Mouse (Mus musculus) kidney, postnatal 0 days (tissue): Measurements from ENCODE around the gene Cplx2. TPM values are rescaled to one million over a fixed set of nuclear protein-coding genes. Genes with fewer than 3 reads are reported as not detected.
A peak's percentile ranks its signal among the peaks of the same experiment; 100 is the strongest.

Experiments used
- ATAC-seq: fragments of 200-750 bp; cut with Nextera tagmentation; replicated peaks from 2 replicates; pipeline ENCODE4 v1.8.0; 2017; ENCODE audit warnings: low read depth, moderate number of reproducible peaks, moderate TSS enrichment, moderate library complexity; ENCODE audit not compliant: low FRiP score
- DNase-seq: peaks from one replicate; pipeline ENCODE4 v3.0.0-alpha.2; 2016; ENCODE audit warnings: low spot score
- H3K27ac ChIP-seq: fragments of 300-500 bp; sonication (generic); 2 replicates; pipeline ENCODE4 v1.5.1; 2014; ENCODE audit warnings: mild to moderate bottlenecking
- H3K27me3 ChIP-seq: fragments of 300-500 bp; sonication (generic); 2 replicates; pipeline ENCODE4 v1.6.1; 2014; ENCODE audit warnings: low read length, mixed read lengths; ENCODE audit not compliant: insufficient read depth
- H3K36me3 ChIP-seq: fragments of 300-500 bp; sonication (generic); 2 replicates; pipeline ENCODE4 v1.6.1; 2014; ENCODE audit warnings: low read length, mixed read lengths; ENCODE audit not compliant: insufficient read depth
- H3K4me1 ChIP-seq: fragments of 300-500 bp; sonication (generic); replicated peaks from 2 replicates; pipeline ENCODE4 v1.6.1; 2014; ENCODE audit warnings: antibody characterized with exemption, low read length, mixed read lengths; ENCODE audit not compliant: insufficient read depth
- H3K4me2 ChIP-seq: fragments of 300-500 bp; sonication (generic); 2 replicates; pipeline ENCODE4 v1.6.1; 2014; ENCODE audit warnings: mild to moderate bottlenecking, low read length, moderate library complexity, mixed read lengths
- H3K4me3 ChIP-seq: fragments of 300-500 bp; sonication (generic); replicated peaks from 2 replicates; pipeline ENCODE4 v1.5.1; 2014; ENCODE audit warnings: low read depth, low read length
- H3K9ac ChIP-seq: fragments of 300-500 bp; sonication (generic); 2 replicates; pipeline ENCODE4 v1.6.1; 2014; ENCODE audit warnings: low read depth, low read length
- H3K9me3 ChIP-seq: fragments of 300-500 bp; sonication (generic); replicated peaks from 2 replicates; pipeline ENCODE4 v1.6.1; 2016; ENCODE audit warnings: low read length, inconsistent platforms, mixed read lengths
- CTCF ChIP-seq: IDR thresholded peaks from 2 replicates; pipeline ENCODE4 v1.5.1; 2016; ENCODE audit warnings: antibody characterized with exemption, low read depth, mild to moderate bottlenecking, moderate library complexity
- WGBS: fragments of 180-500 bp; shearing (Covaris S2); extraction: QIAGEN DNeasy Blood & Tissue Kit; methylation state at CpG from one replicate; pipeline ENCODE4 v1.1.7; 2014; 5-methylcytosine and 5-hydroxymethylcytosine counted together
- polyA plus RNA-seq: library from polyadenylated mRNA; unstranded; fragments of >200 nt; fragmentation: Nextera tagmentation; extraction: Ambion mirVana; gene quantifications from 2 replicates; pipeline ENCODE4 v1.2.1, GENCODE M21; 2015

Cplx2 gene
- polyA plus RNA-seq, 1 experiment from 2014 or later, result 4.0 TPM

DNA sequence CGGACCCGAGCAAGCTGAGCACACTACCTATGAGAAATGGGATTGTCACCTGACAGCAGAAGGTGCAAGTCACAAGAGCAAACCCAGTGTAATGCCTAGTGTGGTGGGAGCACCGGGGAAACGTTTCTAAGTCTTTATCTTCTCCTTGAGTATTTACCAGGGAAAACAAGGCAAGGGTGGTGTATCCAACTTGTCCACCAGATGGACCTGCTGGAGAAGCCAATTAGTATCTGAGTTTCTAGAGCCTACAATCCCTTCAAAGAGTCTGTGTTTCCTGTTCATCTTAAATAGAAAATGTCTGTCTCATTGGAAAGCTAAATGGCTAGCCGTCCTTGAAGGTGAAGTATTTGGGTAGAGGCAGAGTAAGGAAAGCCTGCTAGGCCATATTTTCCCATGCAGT is 32.3 kb upstream of the Cplx2 start:
- Histone ChIP-seq H3K4me3 (no peak overlapping the region), H3K27me3 (no peaks in the 10 kb centered on the region), H3K36me3 (no peaks in the 10 kb centered on the region), H3K9ac (no peak overlapping the region), H3K4me2 (no peak overlapping the region), H3K4me1 (no peaks in the 10 kb centered on the region), H3K27ac (no peak overlapping the region), H3K9me3 (no peaks in the 10 kb centered on the region)
- TF ChIP-seq CTCF, result peak; percentile 50
- ATAC-seq (no peak), DNase-seq (no peak)
- 89% methylated on average over 5 of the region's 5 CpGs for WGBS

DNA sequence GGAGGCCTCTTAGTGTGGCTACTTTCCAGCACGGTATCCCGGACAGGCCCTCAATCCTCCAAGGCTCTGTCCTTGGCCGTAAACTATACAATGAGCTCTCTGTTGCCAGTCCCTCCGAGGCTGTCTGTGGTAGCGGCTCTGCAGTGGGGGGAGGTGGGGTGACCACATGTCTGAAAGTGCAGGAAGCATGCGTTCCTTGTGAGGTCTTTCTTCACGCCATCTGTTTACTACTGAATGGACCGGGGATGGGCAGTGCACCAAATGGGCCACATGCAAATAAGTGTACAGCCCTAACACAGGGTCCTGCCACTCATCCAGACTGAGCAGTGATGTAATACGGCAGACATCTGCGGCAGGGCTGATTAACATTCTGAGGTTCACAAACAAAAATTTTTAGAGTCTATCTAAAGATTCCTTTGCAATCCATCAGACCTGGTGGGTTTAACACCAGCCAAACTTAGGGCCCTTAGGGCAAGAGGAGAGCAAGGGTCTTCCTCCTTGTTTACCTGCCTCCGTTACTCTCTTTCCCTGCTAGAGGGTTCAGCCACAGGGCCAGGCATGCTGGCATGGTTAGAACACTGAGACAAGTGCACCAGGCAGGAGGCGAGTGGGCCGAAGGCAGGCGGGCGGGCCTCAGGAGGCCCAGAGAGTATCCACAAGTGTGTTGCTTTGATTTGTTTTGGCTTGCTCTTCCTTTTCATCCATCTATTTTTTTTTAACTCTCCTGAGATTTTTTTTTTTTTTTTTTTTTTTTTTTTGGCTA is 25.1 kb upstream of the Cplx2 start:
- DNase-seq, result no peak
- Histone ChIP-seq H3K9me3 (no peaks in the 10 kb centered on the region), H3K9ac (no peak overlapping the region), H3K4me2 (no peak overlapping the region), H3K27me3 (no peaks in the 10 kb centered on the region), H3K27ac (no peak overlapping the region), H3K4me1 (no peaks in the 10 kb centered on the region), H3K36me3 (no peaks in the 10 kb centered on the region), H3K4me3 (no peak overlapping the region)
- ATAC-seq, result no peak
- WGBS, result 72% methylated on average over 15 of the region's 15 CpGs
- no peak for TF ChIP-seq CTCF

DNA sequence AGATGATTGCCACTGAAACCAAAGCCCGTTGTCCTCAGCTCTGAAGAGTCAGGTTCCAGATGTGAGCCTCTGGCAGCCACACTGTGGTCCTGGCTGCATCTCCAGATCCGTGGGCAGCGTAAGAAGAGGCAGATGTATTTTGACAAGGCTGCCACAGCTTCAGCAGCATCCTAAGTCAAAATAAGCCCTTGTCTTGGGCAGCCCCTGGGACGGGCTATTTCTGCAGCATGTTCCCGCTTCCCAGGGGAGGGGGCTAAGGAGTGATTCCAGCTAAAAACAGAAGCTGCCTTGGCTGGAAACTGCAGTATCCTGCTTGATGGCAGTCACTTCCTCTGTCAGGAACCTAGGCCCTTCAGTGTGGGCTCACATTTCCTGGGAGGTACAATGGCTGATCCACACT is 23.1 kb upstream of the Cplx2 start:
- H3K27me3 ChIP-seq, result no peaks in the 10 kb centered on the region
- no peak overlapping the region for H3K27ac ChIP-seq
- H3K4me2 ChIP-seq, result no peak overlapping the region
- no peak for TF ChIP-seq CTCF
- H3K4me3 ChIP-seq, result no peak overlapping the region
- no peaks in the 10 kb centered on the region for H3K36me3 ChIP-seq
- no peaks in the 10 kb centered on the region for H3K9me3 ChIP-seq
- no peak for ATAC-seq
- no peaks in the 10 kb centered on the region for H3K4me1 ChIP-seq
- no peak for DNase-seq
- WGBS, result 67% methylated on average over 5 of the region's 5 CpGs
- H3K9ac ChIP-seq, result no peak overlapping the region

DNA sequence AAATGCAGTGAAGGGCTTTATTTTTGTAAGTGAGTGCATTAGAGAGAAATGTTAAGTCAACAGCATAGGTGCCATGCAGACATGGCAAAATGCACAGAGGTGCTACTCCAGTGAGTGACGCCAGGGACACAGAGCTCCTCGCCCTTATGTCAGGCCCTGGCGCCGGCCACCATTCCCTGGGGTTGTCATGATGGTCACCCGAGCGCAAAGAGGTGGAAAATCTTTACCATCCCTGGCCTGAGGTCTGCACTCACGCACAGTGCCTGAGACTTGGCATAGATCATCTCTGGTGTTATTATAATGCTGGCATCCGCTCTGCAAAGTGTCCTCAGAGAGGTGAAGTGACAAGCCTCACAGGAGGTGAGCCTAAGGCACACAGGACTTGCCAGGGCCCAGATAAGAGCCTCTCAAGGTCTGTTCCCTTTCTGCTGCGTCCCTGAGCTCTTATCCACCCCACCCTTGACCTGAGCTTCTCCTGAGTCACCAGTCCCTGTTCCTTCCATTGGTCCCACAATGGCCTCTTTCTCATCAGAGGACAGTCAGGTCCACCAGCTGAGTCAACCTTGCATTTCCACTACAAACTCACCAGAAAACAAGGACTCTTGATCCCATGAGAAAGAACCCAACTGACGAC is 21.9 kb upstream of the Cplx2 start:
- Histone ChIP-seq H3K9ac (no peak overlapping the region), H3K4me3 (no peak overlapping the region), H3K9me3 (no peaks in the 10 kb centered on the region), H3K4me2 (no peak overlapping the region), H3K4me1 (no peaks in the 10 kb centered on the region), H3K27me3 (no peaks in the 10 kb centered on the region), H3K27ac (no peak overlapping the region), H3K36me3 (no peaks in the 10 kb centered on the region)
- DNase-seq (no peak), ATAC-seq (no peak)
- 86% methylated on average over 10 of the region's 10 CpGs for WGBS
- TF ChIP-seq CTCF, result no peak

DNA sequence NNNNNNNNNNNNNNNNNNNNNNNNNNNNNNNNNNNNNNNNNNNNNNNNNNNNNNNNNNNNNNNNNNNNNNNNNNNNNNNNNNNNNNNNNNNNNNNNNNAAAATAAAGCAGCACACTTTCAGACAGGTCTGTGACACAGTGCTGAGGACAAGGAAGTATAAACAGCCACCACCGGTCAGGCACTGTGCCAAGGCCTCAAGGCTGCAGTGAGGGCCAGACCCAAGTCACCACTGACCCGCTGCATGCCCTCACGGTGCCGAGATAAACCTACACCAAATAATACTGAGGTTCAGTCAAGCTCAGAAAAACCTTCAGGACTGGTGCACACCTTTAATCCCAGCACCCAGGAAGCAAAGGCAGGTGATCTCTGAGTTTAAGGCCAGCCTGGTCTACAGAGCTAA is 13.7 kb upstream of the Cplx2 start:
- no peak for TF ChIP-seq CTCF
- Histone ChIP-seq H3K4me3 (no peak overlapping the region), H3K9me3 (no peaks in the 10 kb centered on the region), H3K4me1 (no peaks in the 10 kb centered on the region), H3K27ac (no peak overlapping the region), H3K36me3 (no peaks in the 10 kb centered on the region), H3K4me2 (no peak overlapping the region), H3K27me3 (no peaks in the 10 kb centered on the region), H3K9ac (no peak overlapping the region)
- ATAC-seq (no peak), DNase-seq (no peak)
- 55% methylated on average over 4 of the region's 4 CpGs for WGBS

DNA sequence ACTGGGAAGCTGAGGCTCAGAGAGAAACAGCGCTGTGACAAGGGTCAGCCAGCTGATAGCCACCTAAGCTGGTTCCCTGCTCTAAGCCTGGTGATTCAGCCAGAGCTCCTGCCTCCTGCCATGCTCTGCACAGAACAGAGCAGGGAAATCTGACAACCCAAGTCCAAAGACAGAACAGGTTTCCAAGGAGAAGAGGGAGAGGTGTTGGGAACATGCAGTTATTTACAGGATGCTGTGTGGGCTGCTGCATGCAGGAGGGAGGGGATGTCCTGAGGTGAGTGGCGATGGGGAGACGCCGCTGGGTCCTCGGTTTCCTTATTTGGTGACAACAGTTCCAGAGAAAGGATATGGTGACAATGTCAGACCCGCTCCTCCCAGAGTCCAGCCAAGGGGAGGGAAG is 12.0 kb upstream of the Cplx2 start:
- H3K9me3 ChIP-seq, result no peaks in the 10 kb centered on the region
- no peaks in the 10 kb centered on the region for H3K4me1 ChIP-seq
- H3K36me3 ChIP-seq, result no peaks in the 10 kb centered on the region
- no peak overlapping the region for H3K9ac ChIP-seq
- no peak overlapping the region for H3K27ac ChIP-seq
- H3K4me2 ChIP-seq, result no peak overlapping the region
- ATAC-seq (no peak), DNase-seq (no peak)
- 83% methylated on average over 6 of the region's 6 CpGs for WGBS
- no peaks in the 10 kb centered on the region for H3K27me3 ChIP-seq
- no peak overlapping the region for H3K4me3 ChIP-seq
- TF ChIP-seq CTCF, result no peak
